Mouse (Mus musculus): ENCODE data around the gene Gm14137. TPM values are rescaled to one million over a fixed set of nuclear protein-coding genes. Genes with fewer than 3 reads are reported as not detected.

Gm14137 gene
- polyA plus RNA-seq, 1 experiment from 2014 or later, result 0.44 TPM

GRCm38 (mm10) chr2:119156681-119157572, 17.4 kb upstream of the Gm14137 start, which contains the start of gene Rmdn3:
TSS of gene Rmdn3 (minus strand) at chr2:119157034.
- Histone ChIP-seq H3K9ac (peak within 1 kb of the TSS; percentile 96), H3K9me3 (no peaks in the 10 kb centered on the region), H3K4me2 (peak within 1 kb of the TSS; percentile 95), H3K4me1 (peaks cover 37% of the 10 kb centered on the region), H3K4me3 (peak within 1 kb of the TSS; percentile 99), H3K36me3 (peaks cover 25% of the 10 kb centered on the region), H3K27me3 (replicated peaks) (no peaks in the 10 kb centered on the region), H3K27ac (replicated peaks) (peak within 1 kb of the TSS; percentile 74)
- WGBS, result 2% methylated on average over 55 of the region's 57 CpGs
- ATAC-seq (ENCODE audit: extremely low read depth, insufficient number of reproducible peaks, low FRiP score, low TSS enrichment), result peak; percentile 79

GRCm38 (mm10) chr2:119157836-119158235, 16.5 kb upstream of the Gm14137 start:
- Histone ChIP-seq H3K36me3 (peaks cover 16% of the 10 kb centered on the region), H3K27me3 (replicated peaks) (no peaks in the 10 kb centered on the region), H3K27ac (replicated peaks) (no peak overlapping the region), H3K9me3 (no peaks in the 10 kb centered on the region), H3K4me3 (0 out of 2 replicates have a peak overlapping the region, but pooled peaks have one; percentile 99), H3K4me1 (peaks cover 32% of the 10 kb centered on the region), H3K4me2 (peak overlapping the region; percentile 95; the same call in 1 of the 2 replicates), H3K9ac (no peak overlapping the region)
- ATAC-seq (ENCODE audit: extremely low read depth, insufficient number of reproducible peaks, low FRiP score, low TSS enrichment), result no peak

- H3K4me3 ChIP-seq, result no peak overlapping the region
- peaks cover 15% of the 10 kb centered on the region for H3K4me1 ChIP-seq
- H3K9me3 ChIP-seq, result no peaks in the 10 kb centered on the region
- H3K27ac ChIP-seq (replicated peaks), result peak overlapping the region; percentile 46
- no peaks in the 10 kb centered on the region for H3K36me3 ChIP-seq
- peak overlapping the region; percentile 44 for H3K9ac ChIP-seq
- 16% methylated on average over 2 of the region's 2 CpGs for WGBS
- no peak for ATAC-seq (ENCODE audit: extremely low read depth, insufficient number of reproducible peaks, low FRiP score, low TSS enrichment)
- no peak overlapping the region for H3K4me2 ChIP-seq
- peaks cover 31% of the 10 kb centered on the region for H3K27me3 ChIP-seq (replicated peaks)
These were observed 13.1 kb upstream of the Gm14137 start for GRCm38 (mm10) chr2:119161247-119161646.

GRCm38 (mm10) chr2:119163135-119163534, 11.2 kb upstream of the Gm14137 start:
- ATAC-seq (ENCODE audit: extremely low read depth, insufficient number of reproducible peaks, low FRiP score, low TSS enrichment), result no peak

GRCm38 (mm10) chr2:119163999-119164398, 10.3 kb upstream of the Gm14137 start:
- no peaks in the 10 kb centered on the region for H3K36me3 ChIP-seq
- WGBS, result 82% methylated on average over 4 of the region's 4 CpGs
- H3K27me3 ChIP-seq (replicated peaks), result peaks cover 56% of the 10 kb centered on the region

More at GRCm38 (mm10) chr2:119163135-119163534, 11.2 kb upstream of the Gm14137 start:
- Histone ChIP-seq H3K4me2 (no peak overlapping the region), H3K9ac (no peak overlapping the region), H3K36me3 (no peaks in the 10 kb centered on the region), H3K4me3 (no peak overlapping the region), H3K9me3 (no peaks in the 10 kb centered on the region), H3K4me1 (peaks cover 24% of the 10 kb centered on the region), H3K27ac (replicated peaks) (no peak overlapping the region), H3K27me3 (replicated peaks) (peaks cover 47% of the 10 kb centered on the region)
- WGBS, result 71% methylated on average over 3 of the region's 3 CpGs

GRCm38 (mm10) chr2:119165401-119165800, 8.9 kb upstream of the Gm14137 start:
- no peak for ATAC-seq (ENCODE audit: extremely low read depth, insufficient number of reproducible peaks, low FRiP score, low TSS enrichment)
- Histone ChIP-seq H3K27ac (replicated peaks) (no peak overlapping the region), H3K9me3 (no peaks in the 10 kb centered on the region), H3K4me2 (no peak overlapping the region), H3K36me3 (no peaks in the 10 kb centered on the region), H3K4me1 (peaks cover 25% of the 10 kb centered on the region), H3K4me3 (no peak overlapping the region), H3K27me3 (replicated peaks) (peaks cover 66% of the 10 kb centered on the region), H3K9ac (no peak overlapping the region)

More at GRCm38 (mm10) chr2:119163999-119164398, 10.3 kb upstream of the Gm14137 start:
- Histone ChIP-seq H3K4me2 (no peak overlapping the region), H3K4me1 (peaks cover 25% of the 10 kb centered on the region), H3K9me3 (no peaks in the 10 kb centered on the region), H3K27ac (replicated peaks) (no peak overlapping the region), H3K9ac (no peak overlapping the region), H3K4me3 (no peak overlapping the region)
- ATAC-seq (ENCODE audit: extremely low read depth, insufficient number of reproducible peaks, low FRiP score, low TSS enrichment), result no peak

GRCm38 (mm10) chr2:119166901-119167865, 7.1 kb upstream of the Gm14137 start, which contains the start of gene Gchfr:
TSS of gene Gchfr (plus strand) at chr2:119167773.
- peak within 1 kb of the TSS; percentile 80 for H3K9ac ChIP-seq
- 0 out of 2 replicates have a peak, but pooled peaks cover 4% of the 10 kb centered on the region for H3K36me3 ChIP-seq
- H3K4me3 ChIP-seq, result peak within 1 kb of the TSS; percentile 65
- H3K9me3 ChIP-seq, result no peaks in the 10 kb centered on the region
- no peak within 1 kb of the TSS for H3K27ac ChIP-seq (replicated peaks)
- peak; percentile 55 for ATAC-seq (ENCODE audit: extremely low read depth, insufficient number of reproducible peaks, low FRiP score, low TSS enrichment)
- H3K4me1 ChIP-seq, result peaks cover 24% of the 10 kb centered on the region
- WGBS, result under 1% methylated on average over 60 of the region's 60 CpGs
- H3K27me3 ChIP-seq (replicated peaks), result peaks cover 66% of the 10 kb centered on the region
- peak within 1 kb of the TSS; percentile 98 for H3K4me2 ChIP-seq

GRCm38 (mm10) chr2:119167866-119168256, 6.4 kb upstream of the Gm14137 start:
- Histone ChIP-seq H3K4me1 (peaks cover 31% of the 10 kb centered on the region), H3K9me3 (no peaks in the 10 kb centered on the region), H3K36me3 (0 out of 2 replicates have a peak, but pooled peaks cover 4% of the 10 kb centered on the region), H3K9ac (peak overlapping the region; percentile 80), H3K4me2 (peak overlapping the region; percentile 98), H3K4me3 (peak overlapping the region; percentile 65), H3K27me3 (replicated peaks) (peaks cover 66% of the 10 kb centered on the region), H3K27ac (replicated peaks) (no peak overlapping the region)
- ATAC-seq (ENCODE audit: extremely low read depth, insufficient number of reproducible peaks, low FRiP score, low TSS enrichment), result no peak
- 3% methylated on average over 26 of the region's 26 CpGs for WGBS

GRCm38 (mm10) chr2:119170282-119170681, 4.0 kb upstream of the Gm14137 start:
- H3K4me2 ChIP-seq, result no peak overlapping the region
- 72% methylated on average over 2 of the region's 2 CpGs for WGBS
- H3K27me3 ChIP-seq (replicated peaks), result peaks cover 48% of the 10 kb centered on the region
- no peak overlapping the region for H3K4me3 ChIP-seq
- H3K9ac ChIP-seq, result no peak overlapping the region
- H3K27ac ChIP-seq (replicated peaks), result no peak overlapping the region
- ATAC-seq (ENCODE audit: extremely low read depth, insufficient number of reproducible peaks, low FRiP score, low TSS enrichment), result no peak
- no peaks in the 10 kb centered on the region for H3K9me3 ChIP-seq
- peaks cover 49% of the 10 kb centered on the region for H3K4me1 ChIP-seq
- 0 out of 2 replicates have a peak, but pooled peaks cover 4% of the 10 kb centered on the region for H3K36me3 ChIP-seq

GRCm38 (mm10) chr2:119171574-119171973, 2.7 kb upstream of the Gm14137 start:
- WGBS, result 36% methylated on average over 8 of the region's 8 CpGs
- peaks cover 35% of the 10 kb centered on the region for H3K27me3 ChIP-seq (replicated peaks)
- no peak overlapping the region for H3K27ac ChIP-seq (replicated peaks)
- H3K36me3 ChIP-seq, result 0 out of 2 replicates have a peak, but pooled peaks cover 4% of the 10 kb centered on the region
- H3K4me1 ChIP-seq, result peaks cover 47% of the 10 kb centered on the region
- ATAC-seq (ENCODE audit: extremely low read depth, insufficient number of reproducible peaks, low FRiP score, low TSS enrichment), result no peak
- peak overlapping the region; percentile 33; the same call in 1 of the 2 replicates for H3K9ac ChIP-seq
- H3K4me3 ChIP-seq, result no peak overlapping the region
- H3K9me3 ChIP-seq, result no peaks in the 10 kb centered on the region
- H3K4me2 ChIP-seq, result no peak overlapping the region

Data from heart, embryonic 13.5 days (tissue).